Mouse (Mus musculus) gastrocnemius, adult 2 months (tissue): ENCODE measurements at regions not wholly inside any gene's neighbourhood (a gene's known extent, or its start where the extent isn't known, plus 50 kb on each side); places are given as distances from the start of the nearest gene placed in this dataset.

Source experiments
- DNase-seq: peaks from one replicate; pipeline ENCODE4 v3.0.0; 2022
- H3K27ac ChIP-seq: fragments of 200-600 bp; 2 replicates; pipeline ENCODE4 v1.8.1; 2022; ENCODE audit warnings: mild to moderate bottlenecking
- H3K4me3 ChIP-seq: fragments of 200-600 bp; 2 replicates; pipeline ENCODE4 v1.8.1; 2022; ENCODE audit warnings: mild to moderate bottlenecking, moderate library complexity
- CTCF ChIP-seq: fragments of 200-600 bp; IDR thresholded peaks from 2 replicates; pipeline ENCODE4 v1.8.1; 2022; ENCODE audit warnings: antibody characterized with exemption, mild to moderate bottlenecking, moderate library complexity
- intact Hi-C: fragments of 180-260 bp; cut with DNase I; formaldehyde crosslinking; loops from one replicate; pipeline ENCODE4 v1.15.1; 2025

GRCm38 (mm10) chr1:152313480-152313879, 73.0 kb downstream of the Tsen15 start:
- intact Hi-C loops, result no loop called here

GRCm38 (mm10) chr1:152305461-152305860, 81.0 kb downstream of the Tsen15 start:
- TF ChIP-seq CTCF, result no peak
- intact Hi-C loops, result loop anchor here (2.0 kb wide), 2 partner anchors 41 to 63 kb away; no protein-coding TSS in a partner anchor
- H3K27ac ChIP-seq, result peak overlapping the region; percentile 88

More at GRCm38 (mm10) chr1:152313480-152313879, 73.0 kb downstream of the Tsen15 start:
- Histone ChIP-seq H3K4me3 (no peak overlapping the region), H3K27ac (no peak overlapping the region)
- no peak for DNase-seq
- peak; percentile 35 for TF ChIP-seq CTCF

GRCm38 (mm10) chr1:152304487-152305130, 81.9 kb downstream of the Tsen15 start:
- peak; percentile 73 for DNase-seq
- Histone ChIP-seq H3K4me3 (peak overlapping the region; percentile 57), H3K27ac (peak overlapping the region; percentile 88)
- intact Hi-C loops, result loop anchor here (2.0 kb wide), 2 partner anchors 42 to 64 kb away; no protein-coding TSS in a partner anchor
- no peak for TF ChIP-seq CTCF

More at GRCm38 (mm10) chr1:152305461-152305860, 81.0 kb downstream of the Tsen15 start:
- H3K4me3 ChIP-seq, result no peak overlapping the region
- no peak for DNase-seq

- Histone ChIP-seq H3K4me3 (no peak overlapping the region), H3K27ac (no peak overlapping the region)
- intact Hi-C loops, result no loop called here
- DNase-seq, result no peak
- TF ChIP-seq CTCF, result no peak
Observed at GRCm38 (mm10) chr1:152301355-152301754, 85.1 kb downstream of the Tsen15 start.

GRCm38 (mm10) chr1:152292196-152292736, 94.2 kb downstream of the Tsen15 start:
- intact Hi-C loops, result no loop called here
- DNase-seq, result no peak
- H3K27ac ChIP-seq, result no peak overlapping the region
- H3K4me3 ChIP-seq, result no peak overlapping the region
- TF ChIP-seq CTCF, result no peak

GRCm38 (mm10) chr1:152290768-152291167, 95.7 kb downstream of the Tsen15 start:
- DNase-seq, result peak; percentile 86
- peak; percentile 92 for TF ChIP-seq CTCF
- Histone ChIP-seq H3K4me3 (peak overlapping the region; percentile 62), H3K27ac (peak overlapping the region; percentile 63; the same call in 1 of the 2 replicates)
- intact Hi-C loops, result loop anchor here (2.0 kb wide), 3 partner anchors 78 to 470 kb away; no protein-coding TSS in a partner anchor

- H3K27ac ChIP-seq, result peak overlapping the region; percentile 35; the same call in 1 of the 2 replicates
- TF ChIP-seq CTCF, result no peak
- intact Hi-C loops, result loop anchor here (5.0 to 10.0 kb wide), 2 partner anchors 201 to 363 kb away; no protein-coding TSS in a partner anchor
- DNase-seq, result peak; percentile 47
- peak overlapping the region; percentile 7 for H3K4me3 ChIP-seq
Observed at GRCm38 (mm10) chr1:152287566-152288490, 98.7 kb downstream of the Tsen15 start.

GRCm38 (mm10) chr1:152286677-152287076, 99.8 kb downstream of the Tsen15 start:
- H3K27ac ChIP-seq, result no peak overlapping the region
- no peak overlapping the region for H3K4me3 ChIP-seq
- intact Hi-C loops, result loop anchor here (5.0 to 10.0 kb wide), 2 partner anchors 199 to 362 kb away; no protein-coding TSS in a partner anchor
- DNase-seq, result no peak
- TF ChIP-seq CTCF, result no peak

GRCm38 (mm10) chr1:152282106-152282505, 104.4 kb downstream of the Tsen15 start:
- Histone ChIP-seq H3K27ac (no peak overlapping the region), H3K4me3 (no peak overlapping the region)
- intact Hi-C loops, result loop anchor here (10.0 kb wide), 1 partner anchor 357 kb away; no protein-coding TSS in a partner anchor
- no peak for DNase-seq
- TF ChIP-seq CTCF, result no peak

- intact Hi-C loops, result loop anchor here (10.0 kb wide), 1 partner anchor 356 kb away; no protein-coding TSS in a partner anchor
- DNase-seq, result no peak
- no peak for TF ChIP-seq CTCF
- Histone ChIP-seq H3K4me3 (no peak overlapping the region), H3K27ac (no peak overlapping the region)
Observed at GRCm38 (mm10) chr1:152281201-152281600, 105.3 kb downstream of the Tsen15 start.

- DNase-seq, result no peak
- H3K4me3 ChIP-seq, result no peak overlapping the region
- H3K27ac ChIP-seq, result no peak overlapping the region
- TF ChIP-seq CTCF, result peak; percentile 60
- intact Hi-C loops, result loop anchor here (10.0 kb wide), 1 partner anchor 355 kb away; no protein-coding TSS in a partner anchor
Observed at GRCm38 (mm10) chr1:152280014-152280413, 106.5 kb downstream of the Tsen15 start.

GRCm38 (mm10) chr1:152275011-152275410, 111.5 kb downstream of the Tsen15 start:
- DNase-seq, result no peak
- no peak for TF ChIP-seq CTCF
- H3K27ac ChIP-seq, result no peak overlapping the region
- no peak overlapping the region for H3K4me3 ChIP-seq
- intact Hi-C loops, result no loop called here
